Mouse (Mus musculus) midbrain, embryonic 13.5 days (tissue): Measurements from ENCODE around the gene Abo. TPM values are rescaled to one million over a fixed set of nuclear protein-coding genes. Genes with fewer than 3 reads are reported as not detected.

Experiments
- ATAC-seq: fragments of 200-750 bp; cut with Nextera tagmentation; 2 replicates; pipeline ENCODE4 v1.8.0; 2017; ENCODE audit warnings: mild to moderate bottlenecking, moderate TSS enrichment, moderate library complexity
- H3K27ac ChIP-seq: fragments of 300-500 bp; sonication (generic); 2 replicates; pipeline ENCODE4 v1.5.1; 2015; ENCODE audit warnings: inconsistent platforms, mild to moderate bottlenecking, moderate library complexity
- H3K27me3 ChIP-seq: fragments of 300-500 bp; sonication (generic); 2 replicates; pipeline ENCODE4 v1.6.1; 2015; ENCODE audit warnings: mild to moderate bottlenecking, inconsistent platforms
- H3K36me3 ChIP-seq: fragments of 300-500 bp; sonication (generic); 2 replicates; pipeline ENCODE4 v1.6.1; 2015; ENCODE audit warnings: mild to moderate bottlenecking, inconsistent platforms
- H3K4me1 ChIP-seq: fragments of 300-500 bp; sonication (generic); replicated peaks from 2 replicates; pipeline ENCODE4 v1.6.1; 2015; ENCODE audit warnings: inconsistent platforms
- H3K4me2 ChIP-seq: fragments of 300-500 bp; sonication (generic); replicated peaks from 2 replicates; pipeline ENCODE4 v1.6.1; 2015; ENCODE audit warnings: moderate library complexity, mild to moderate bottlenecking, inconsistent platforms
- H3K4me3 ChIP-seq: fragments of 300-500 bp; sonication (generic); replicated peaks from 2 replicates; pipeline ENCODE4 v1.5.1; 2015; ENCODE audit warnings: mild to moderate bottlenecking, inconsistent platforms
- H3K9ac ChIP-seq: fragments of 300-500 bp; sonication (generic); replicated peaks from 2 replicates; pipeline ENCODE4 v1.6.1; 2015; ENCODE audit warnings: mild to moderate bottlenecking, inconsistent platforms
- H3K9me3 ChIP-seq: fragments of 300-500 bp; sonication (generic); 2 replicates; pipeline ENCODE4 v1.6.1; 2016; ENCODE audit warnings: mild to moderate bottlenecking, inconsistent platforms
- WGBS: fragments of 180-500 bp; shearing (Covaris S2); methylation state at CpG from one replicate; pipeline ENCODE4 v1.1.7; 2015; 5-methylcytosine and 5-hydroxymethylcytosine counted together
- polyA plus RNA-seq: library from polyadenylated mRNA; unstranded; fragments of >200 nt; fragmentation: Nextera tagmentation; extraction: Ambion mirVana; gene quantifications from 2 replicates; pipeline ENCODE4 v1.2.1, GENCODE M21; 2015

Gene Abo
- polyA plus RNA-seq, 1 experiment from 2014 or later = not detected

- Histone ChIP-seq H3K4me1 (no peaks in the 10 kb centered on the region), H3K27ac (no peak overlapping the region), H3K9me3 (no peaks in the 10 kb centered on the region), H3K27me3 (no peaks in the 10 kb centered on the region), H3K4me3 (no peak overlapping the region), H3K36me3 (no peaks in the 10 kb centered on the region), H3K4me2 (no peak overlapping the region), H3K9ac (no peak overlapping the region)
- 91% methylated on average over 1 of the region's 1 CpGs for WGBS
- ATAC-seq = no peak
These were observed 36.7 kb downstream of the Abo start for GRCm38 (mm10) chr2:26828047-26828446.

GRCm38 (mm10) chr2:26827261-26827975 is 37.4 kb downstream of the Abo start:
- Histone ChIP-seq H3K9me3 (no peaks in the 10 kb centered on the region), H3K27me3 (no peaks in the 10 kb centered on the region), H3K36me3 (no peaks in the 10 kb centered on the region), H3K4me2 (no peak overlapping the region), H3K27ac (no peak overlapping the region), H3K4me3 (no peak overlapping the region), H3K4me1 (no peaks in the 10 kb centered on the region), H3K9ac (no peak overlapping the region)
- WGBS = 92% methylated on average over 1 of the region's 1 CpGs
- ATAC-seq = no peak

Other genes with a start within 250 kb of the Abo start
- gene Fam69b, start 236.5 kb downstream of the Abo start, polyA plus RNA-seq = 112 and 118 TPM in 2 replicates
- not detected in 2 replicates for gene Lcn4, start 193.7 kb downstream of the Abo start, polyA plus RNA-seq
- gene Surf6, start 37.9 kb upstream of the Abo start, polyA plus RNA-seq = 31.0 and 33.9 TPM in 2 replicates
- gene Med22, start 45.7 kb upstream of the Abo start, polyA plus RNA-seq = 160 and 164 TPM in 2 replicates
- gene Rpl7a, start 45.8 kb upstream of the Abo start, polyA plus RNA-seq = 532 and 549 TPM in 2 replicates
- 59.3 and 60.6 TPM in 2 replicates for gene Surf2, start 51.4 kb upstream of the Abo start, polyA plus RNA-seq
- gene Surf1, start 51.6 kb upstream of the Abo start, polyA plus RNA-seq = 76.5 and 84.1 TPM in 2 replicates
- gene Surf4, start 68.9 kb upstream of the Abo start, polyA plus RNA-seq = 105 and 114 TPM in 2 replicates
- 0.13 and 0.21 TPM in 2 replicates for gene Stkld1, start 69.1 kb upstream of the Abo start, polyA plus RNA-seq
- 33.7 and 36.1 TPM in 2 replicates for gene Rexo4, start 99.4 kb upstream of the Abo start, polyA plus RNA-seq
- not detected in 2 replicates for gene Adamts13, start 108.4 kb upstream of the Abo start, polyA plus RNA-seq
- gene Cacfd1, start 144.9 kb upstream of the Abo start, polyA plus RNA-seq = 130 and 132 TPM in 2 replicates
- 3.6 and 3.8 TPM in 2 replicates for gene Slc2a6, start 163.0 kb upstream of the Abo start, polyA plus RNA-seq
- not detected in 2 replicates for gene Mymk, start 207.2 kb upstream of the Abo start, polyA plus RNA-seq
- gene Adamtsl2, start 214.4 kb upstream of the Abo start, polyA plus RNA-seq = 6.0 and 6.9 TPM in 2 replicates